Mouse (Mus musculus): ENCODE results near the gene Il22ra1. TPM values are rescaled to one million over a fixed set of nuclear protein-coding genes. Genes with fewer than 3 reads are reported as not detected.

The Il22ra1 gene
- polyA plus RNA-seq, 1 experiment from 2014 or later, result not detected

DNA sequence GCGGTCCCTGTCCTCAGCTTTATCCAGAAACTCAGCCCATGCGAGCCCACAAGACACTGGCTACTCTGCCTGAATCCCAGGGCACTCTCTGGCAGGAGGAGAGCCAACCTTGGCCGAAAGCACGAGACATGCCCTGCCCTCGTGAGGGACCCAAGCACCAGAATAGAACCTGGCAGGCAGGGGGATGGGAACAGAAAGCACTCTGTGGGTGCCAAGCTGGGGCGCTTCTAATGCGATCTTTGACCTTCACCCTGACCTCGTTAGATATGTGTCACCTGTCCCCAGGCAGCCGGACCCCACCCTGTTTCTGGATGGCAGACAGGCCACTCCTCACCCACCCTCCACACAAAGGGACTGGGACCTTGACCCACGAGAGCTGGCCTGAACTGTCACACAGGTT, 17.6 kb downstream of the Il22ra1 start:
- no peaks in the 10 kb centered on the region for H3K36me3 ChIP-seq (ENCODE audit: inconsistent target)
- no peaks in the 10 kb centered on the region for H3K79me2 ChIP-seq (ENCODE audit: inconsistent target)
- 81% methylated on average over 10 of the region's 10 CpGs for WGBS (ENCODE audit: missing documents)
- no peak overlapping the region for H3K4me3 ChIP-seq (ENCODE audit: inconsistent target)
- no peak overlapping the region for H3K27ac ChIP-seq

GRCm38 (mm10) chr4:135750896-135751295, 22.9 kb downstream of the Il22ra1 start:
- no peak overlapping the region for H3K4me3 ChIP-seq (ENCODE audit: inconsistent target)
- 83% methylated on average over 7 of the region's 8 CpGs for WGBS (ENCODE audit: missing documents)

DNA sequence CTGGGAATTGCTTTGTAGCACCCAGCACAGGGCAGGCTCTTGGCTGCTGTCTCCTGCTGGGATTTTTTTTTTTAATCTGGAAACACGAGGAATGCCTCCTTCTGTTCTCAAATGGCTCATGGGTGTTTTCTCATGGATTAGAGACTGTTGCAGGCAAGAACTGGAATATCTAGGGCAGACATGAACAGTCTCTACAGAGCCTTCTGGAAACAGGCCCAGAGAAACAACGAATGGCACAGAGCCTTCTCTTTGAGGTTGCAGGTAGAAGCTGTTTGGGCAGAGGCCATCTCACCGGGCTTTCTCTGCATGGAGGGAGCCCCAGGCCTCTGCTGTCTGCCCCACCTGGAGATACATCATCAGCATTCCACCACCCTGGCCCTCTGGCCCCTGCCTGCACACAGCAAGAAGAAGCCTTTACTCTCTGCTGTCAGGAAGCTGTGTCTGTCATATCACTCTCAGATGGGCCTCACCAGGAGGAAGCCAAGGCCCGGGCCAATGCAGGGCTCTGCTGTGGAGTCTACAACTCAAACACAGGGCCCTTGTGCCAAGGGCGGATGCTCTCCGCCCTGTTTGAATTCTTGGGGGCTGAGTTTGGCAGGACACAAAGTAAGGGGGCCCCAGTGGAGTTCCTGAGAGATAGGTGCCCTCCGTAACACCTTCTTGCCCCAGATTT, 24.3 kb downstream of the Il22ra1 start:
- H3K27ac ChIP-seq, result no peak overlapping the region
- H3K36me3 ChIP-seq (ENCODE audit: inconsistent target), result no peaks in the 10 kb centered on the region
- 80% methylated on average over 7 of the region's 7 CpGs for WGBS (ENCODE audit: missing documents)
- no peak overlapping the region for H3K4me3 ChIP-seq (ENCODE audit: inconsistent target)
- no peaks in the 10 kb centered on the region for H3K79me2 ChIP-seq (ENCODE audit: inconsistent target)

More at GRCm38 (mm10) chr4:135750896-135751295, 22.9 kb downstream of the Il22ra1 start:
- Histone ChIP-seq H3K79me2 (ENCODE audit: inconsistent target) (no peaks in the 10 kb centered on the region), H3K36me3 (ENCODE audit: inconsistent target) (no peaks in the 10 kb centered on the region), H3K27ac (no peak overlapping the region)

DNA sequence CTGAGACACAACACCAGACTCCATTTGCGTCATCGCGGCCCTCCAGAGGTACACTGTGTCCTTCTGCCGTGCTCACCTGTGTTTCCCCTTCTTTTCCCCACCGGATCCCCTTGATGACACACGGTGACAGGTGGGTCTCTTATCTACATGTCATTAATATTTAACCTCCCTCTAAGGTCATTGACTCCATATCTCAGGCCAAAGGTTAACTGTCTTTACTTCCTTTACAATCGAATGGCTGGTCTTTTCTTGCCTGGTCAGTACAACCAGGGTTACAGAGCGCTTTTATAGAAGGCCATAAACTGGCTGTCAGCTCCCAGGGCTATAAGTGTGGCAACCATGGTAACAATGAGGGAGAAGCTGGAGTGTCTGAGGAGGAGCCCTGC, 24.8 kb downstream of the Il22ra1 start:
- WGBS (ENCODE audit: missing documents), result 85% methylated on average over 8 of the region's 8 CpGs
- H3K27ac ChIP-seq, result no peak overlapping the region
- no peaks in the 10 kb centered on the region for H3K79me2 ChIP-seq (ENCODE audit: inconsistent target)
- H3K4me3 ChIP-seq (ENCODE audit: inconsistent target), result no peak overlapping the region
- no peaks in the 10 kb centered on the region for H3K36me3 ChIP-seq (ENCODE audit: inconsistent target)

- H3K79me2 ChIP-seq (ENCODE audit: inconsistent target), result no peaks in the 10 kb centered on the region
- H3K27ac ChIP-seq, result no peak overlapping the region
- WGBS (ENCODE audit: missing documents), result 69% methylated on average over 4 of the region's 4 CpGs
Observed at GRCm38 (mm10) chr4:135758331-135758730, 30.4 kb downstream of the Il22ra1 start.

DNA sequence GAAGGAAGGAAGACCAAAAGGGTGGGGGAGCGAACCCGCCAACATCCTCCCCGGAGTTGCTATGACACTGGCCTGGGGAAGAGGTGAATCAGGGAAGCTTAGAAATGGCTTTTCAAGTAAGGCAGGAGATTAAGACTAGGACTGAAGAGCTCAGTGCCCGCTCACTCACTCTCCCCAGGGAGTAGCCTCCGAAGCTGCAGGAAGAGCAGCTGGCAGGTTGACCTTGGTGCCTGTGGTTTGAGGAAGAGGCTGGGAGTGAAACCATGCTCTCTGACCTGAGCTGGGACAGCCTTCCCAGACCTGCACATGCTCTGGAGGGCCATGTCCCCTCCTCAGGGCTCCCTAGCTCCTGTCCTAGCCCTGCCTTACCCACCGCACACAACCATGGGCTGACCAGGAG, 30.9 kb downstream of the Il22ra1 start:
- H3K27ac ChIP-seq, result no peak overlapping the region
- H3K4me3 ChIP-seq (ENCODE audit: inconsistent target), result no peak overlapping the region
- H3K36me3 ChIP-seq (ENCODE audit: inconsistent target), result no peaks in the 10 kb centered on the region
- 66% methylated on average over 6 of the region's 6 CpGs for WGBS (ENCODE audit: missing documents)
- no peaks in the 10 kb centered on the region for H3K79me2 ChIP-seq (ENCODE audit: inconsistent target)

More at GRCm38 (mm10) chr4:135758331-135758730, 30.4 kb downstream of the Il22ra1 start:
- Histone ChIP-seq H3K36me3 (ENCODE audit: inconsistent target) (no peaks in the 10 kb centered on the region), H3K4me3 (ENCODE audit: inconsistent target) (no peak overlapping the region)

DNA sequence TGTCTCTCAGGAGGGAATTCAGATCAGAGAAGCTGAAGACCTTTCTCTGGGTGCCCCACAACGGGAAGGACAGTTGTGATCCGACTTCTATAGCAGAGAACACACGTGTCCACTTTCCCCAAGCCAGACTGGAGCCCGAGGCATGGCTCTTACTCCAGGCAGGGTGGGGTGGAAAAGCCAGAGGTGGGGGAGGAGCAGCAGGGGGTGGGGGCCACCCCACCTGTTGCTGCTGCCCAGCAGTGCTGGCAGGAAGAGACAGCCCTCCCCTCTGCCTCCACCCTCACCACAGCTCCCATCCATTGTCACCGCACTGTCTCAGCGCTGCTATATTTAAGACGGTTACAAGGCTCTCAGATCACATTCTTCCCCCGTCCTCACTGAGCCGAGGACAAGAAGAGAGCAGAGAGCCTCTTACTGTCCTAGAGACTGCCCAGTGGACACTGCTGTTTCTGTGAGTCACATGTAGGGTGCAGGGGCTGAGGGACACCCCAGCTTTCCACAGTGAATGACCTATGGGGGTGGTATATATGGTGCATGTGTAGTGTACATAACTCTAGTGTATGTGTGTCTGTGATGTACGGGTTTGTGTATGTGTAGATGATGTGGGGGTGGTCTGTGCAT, 31.5 kb downstream of the Il22ra1 start, which contains the start of gene Myom3:
Gene Myom3, plus strand, starts transcription at position 360 of the 621 bp plus-strand sequence.
- Histone ChIP-seq H3K36me3 (ENCODE audit: inconsistent target) (no peaks in the 10 kb centered on the region), H3K27ac (no peak within 1 kb of the TSS), H3K4me3 (ENCODE audit: inconsistent target) (no peak within 1 kb of the TSS), H3K79me2 (ENCODE audit: inconsistent target) (no peaks in the 10 kb centered on the region)
- 79% methylated on average over 10 of the region's 10 CpGs for WGBS (ENCODE audit: missing documents)

DNA sequence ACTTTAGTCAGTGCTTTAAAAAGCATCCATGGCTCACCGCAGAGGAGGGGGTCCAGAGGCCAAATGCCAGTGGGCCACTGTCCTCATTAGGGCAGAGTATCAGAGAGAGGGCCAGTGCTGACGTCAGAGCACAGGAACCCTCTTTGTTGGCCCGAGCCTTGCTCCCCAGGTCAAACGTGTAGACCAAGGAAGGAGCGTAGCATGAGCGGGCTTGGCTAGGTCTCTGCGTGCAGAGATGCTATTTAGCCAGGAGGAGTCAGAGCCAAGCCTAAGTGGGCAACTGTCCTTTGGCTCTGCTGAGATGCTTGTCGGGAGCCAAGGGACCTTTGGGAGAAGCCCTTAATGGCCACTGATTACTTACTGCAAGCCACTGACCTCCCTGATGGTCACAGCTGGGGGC, 33.1 kb downstream of the Il22ra1 start:
- Histone ChIP-seq H3K27ac (no peak overlapping the region), H3K79me2 (ENCODE audit: inconsistent target) (no peaks in the 10 kb centered on the region), H3K4me3 (ENCODE audit: inconsistent target) (no peak overlapping the region), H3K36me3 (ENCODE audit: inconsistent target) (no peaks in the 10 kb centered on the region)
- WGBS (ENCODE audit: missing documents), result 91% methylated on average over 8 of the region's 8 CpGs

GRCm38 (mm10) chr4:135761569-135761968, 33.6 kb downstream of the Il22ra1 start:
- Histone ChIP-seq H3K27ac (no peak overlapping the region), H3K79me2 (ENCODE audit: inconsistent target) (no peaks in the 10 kb centered on the region), H3K4me3 (ENCODE audit: inconsistent target) (no peak overlapping the region), H3K36me3 (ENCODE audit: inconsistent target) (no peaks in the 10 kb centered on the region)
- 91% methylated on average over 7 of the region's 7 CpGs for WGBS (ENCODE audit: missing documents)

GRCm38 (mm10) chr4:135762251-135762906, 34.4 kb downstream of the Il22ra1 start:
- no peaks in the 10 kb centered on the region for H3K36me3 ChIP-seq (ENCODE audit: inconsistent target)
- H3K79me2 ChIP-seq (ENCODE audit: inconsistent target), result no peaks in the 10 kb centered on the region
- H3K27ac ChIP-seq, result no peak overlapping the region
- 6% methylated on average over 18 of the region's 19 CpGs for WGBS (ENCODE audit: missing documents)
- H3K4me3 ChIP-seq (ENCODE audit: inconsistent target), result no peak overlapping the region

DNA sequence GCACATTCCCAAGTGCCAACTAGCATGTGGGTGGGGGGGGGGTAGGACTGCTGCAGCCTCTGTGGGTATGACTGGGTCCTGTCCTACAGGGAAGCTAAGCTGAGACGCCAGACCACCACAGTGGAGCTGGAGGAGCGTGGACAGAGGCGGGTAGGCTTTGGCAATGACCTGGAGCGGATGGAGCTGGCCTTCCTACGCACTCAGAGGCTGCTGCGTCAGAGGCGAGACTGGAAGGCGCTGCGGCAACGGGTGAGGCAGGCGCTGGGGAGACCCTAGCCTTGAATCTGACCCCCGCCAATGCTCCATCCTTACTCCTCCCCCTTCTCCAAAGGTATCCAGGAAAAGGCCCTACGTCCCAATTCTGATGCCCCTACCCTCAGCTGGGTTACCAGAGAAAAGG, 36.7 kb downstream of the Il22ra1 start:
- no peaks in the 10 kb centered on the region for H3K36me3 ChIP-seq (ENCODE audit: inconsistent target)
- no peak overlapping the region for H3K27ac ChIP-seq
- no peak overlapping the region for H3K4me3 ChIP-seq (ENCODE audit: inconsistent target)
- H3K79me2 ChIP-seq (ENCODE audit: inconsistent target), result no peaks in the 10 kb centered on the region
- 94% methylated on average over 13 of the region's 13 CpGs for WGBS (ENCODE audit: missing documents)

DNA sequence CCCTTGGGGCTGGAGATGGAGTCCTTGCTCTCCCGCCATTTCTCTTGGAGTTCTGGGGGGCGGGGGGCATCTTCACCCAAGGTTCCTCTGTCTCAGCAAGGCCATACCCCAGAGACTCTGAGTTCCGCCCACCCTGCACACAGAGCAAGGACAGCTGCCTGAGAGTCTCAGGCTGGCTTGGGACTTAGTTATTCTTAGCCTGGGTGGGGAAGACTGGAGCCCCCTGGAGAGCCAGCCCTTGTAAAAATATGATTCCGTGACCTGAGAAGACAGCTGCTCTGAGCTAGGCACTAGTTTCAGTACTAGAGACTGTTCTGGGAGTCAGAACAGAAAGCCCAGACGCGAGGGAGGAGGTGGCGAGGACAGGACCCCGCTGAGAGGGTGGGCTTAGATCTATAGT, 37.7 kb downstream of the Il22ra1 start:
- no peak overlapping the region for H3K27ac ChIP-seq
- no peaks in the 10 kb centered on the region for H3K79me2 ChIP-seq (ENCODE audit: inconsistent target)
- no peak overlapping the region for H3K4me3 ChIP-seq (ENCODE audit: inconsistent target)
- WGBS (ENCODE audit: missing documents), result 87% methylated on average over 8 of the region's 8 CpGs
- H3K36me3 ChIP-seq (ENCODE audit: inconsistent target), result no peaks in the 10 kb centered on the region

GRCm38 (mm10) chr4:135766976-135767375, 39.0 kb downstream of the Il22ra1 start:
- H3K79me2 ChIP-seq (ENCODE audit: inconsistent target), result no peaks in the 10 kb centered on the region
- no peak overlapping the region for H3K4me3 ChIP-seq (ENCODE audit: inconsistent target)
- no peaks in the 10 kb centered on the region for H3K36me3 ChIP-seq (ENCODE audit: inconsistent target)
- WGBS (ENCODE audit: missing documents), result 87% methylated on average over 3 of the region's 3 CpGs
- H3K27ac ChIP-seq, result no peak overlapping the region

DNA sequence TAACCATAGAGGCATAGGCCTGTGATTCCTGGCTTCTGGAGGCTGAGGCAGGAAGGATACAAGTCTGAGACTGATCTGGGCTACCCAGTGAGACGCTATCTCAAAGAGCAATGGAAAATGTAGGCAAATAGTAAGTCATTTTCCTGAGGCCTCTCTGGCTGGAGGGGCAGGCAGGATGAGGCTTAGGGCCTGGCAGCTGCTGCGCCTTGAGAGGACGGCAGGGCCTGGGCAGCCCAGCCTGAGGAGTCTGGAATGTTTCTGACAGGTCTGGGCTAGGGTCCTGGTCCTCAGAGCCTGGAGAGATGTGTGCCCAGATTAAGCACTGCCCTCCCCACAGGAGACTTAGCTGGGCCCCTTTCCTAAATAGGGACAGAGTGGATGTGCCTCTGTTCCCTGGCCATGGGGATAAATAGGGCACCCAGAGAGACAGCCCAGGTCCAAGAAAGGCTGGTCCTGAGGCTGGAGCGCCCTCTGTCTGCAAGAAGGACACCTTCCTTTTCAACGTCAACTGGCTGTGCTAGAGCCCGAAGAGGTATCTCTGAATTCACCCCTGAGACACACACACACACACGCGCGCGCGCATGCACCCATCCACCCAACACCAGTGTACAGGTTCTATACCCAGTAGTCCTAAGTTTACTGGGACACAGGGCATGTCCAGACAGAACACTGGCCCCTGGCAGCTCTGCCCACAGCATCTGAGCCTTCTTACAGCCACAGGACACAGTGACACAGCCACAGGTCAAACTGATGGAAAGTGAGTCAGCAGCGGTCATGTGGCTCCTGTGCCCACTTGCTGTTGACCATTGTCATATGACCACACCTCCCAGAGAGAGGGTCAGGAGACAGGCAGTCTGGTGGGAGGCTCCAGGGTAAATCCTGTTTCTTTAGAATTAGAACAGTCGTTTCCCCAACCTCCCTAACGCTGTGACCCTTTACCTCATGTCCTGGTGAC, 40.9 kb downstream of the Il22ra1 start:
- no peak overlapping the region for H3K4me3 ChIP-seq (ENCODE audit: inconsistent target)
- WGBS (ENCODE audit: missing documents), result 64% methylated on average over 14 of the region's 14 CpGs

More for the DNA sequence above, 40.9 kb downstream of the Il22ra1 start:
- Histone ChIP-seq H3K27ac (no peak overlapping the region), H3K36me3 (ENCODE audit: inconsistent target) (no peaks in the 10 kb centered on the region), H3K79me2 (ENCODE audit: inconsistent target) (no peaks in the 10 kb centered on the region)
